Mouse (Mus musculus) liver (tissue): ENCODE results near the gene Gm10337.

Experiments
- DNase-seq: peaks from one replicate; pipeline ENCODE4 v3.0.0-alpha.2; 2020; ENCODE audit warnings: mixed read lengths

Gene Gm10337

DNA sequence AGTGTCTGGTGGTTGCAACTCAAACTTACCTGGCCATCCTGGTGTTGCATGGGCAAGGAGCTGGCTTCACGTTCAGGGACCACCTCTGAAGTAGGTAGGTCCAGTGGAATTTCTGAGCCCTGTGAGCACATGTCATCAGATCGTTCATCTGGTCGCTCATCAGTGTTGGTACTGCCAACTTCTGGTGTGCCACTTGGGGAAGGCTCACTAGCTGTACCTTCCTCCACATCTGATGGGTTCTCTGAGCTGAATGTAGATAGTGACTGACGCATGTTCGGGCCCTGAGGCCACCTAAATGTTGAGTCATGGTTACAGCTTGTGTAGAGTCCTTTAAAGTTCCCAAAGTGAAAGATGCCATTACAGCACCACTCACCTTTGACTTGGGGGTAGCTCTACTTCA, 3.0 kb upstream of the Gm10337 start:
- no peak for DNase-seq

DNA sequence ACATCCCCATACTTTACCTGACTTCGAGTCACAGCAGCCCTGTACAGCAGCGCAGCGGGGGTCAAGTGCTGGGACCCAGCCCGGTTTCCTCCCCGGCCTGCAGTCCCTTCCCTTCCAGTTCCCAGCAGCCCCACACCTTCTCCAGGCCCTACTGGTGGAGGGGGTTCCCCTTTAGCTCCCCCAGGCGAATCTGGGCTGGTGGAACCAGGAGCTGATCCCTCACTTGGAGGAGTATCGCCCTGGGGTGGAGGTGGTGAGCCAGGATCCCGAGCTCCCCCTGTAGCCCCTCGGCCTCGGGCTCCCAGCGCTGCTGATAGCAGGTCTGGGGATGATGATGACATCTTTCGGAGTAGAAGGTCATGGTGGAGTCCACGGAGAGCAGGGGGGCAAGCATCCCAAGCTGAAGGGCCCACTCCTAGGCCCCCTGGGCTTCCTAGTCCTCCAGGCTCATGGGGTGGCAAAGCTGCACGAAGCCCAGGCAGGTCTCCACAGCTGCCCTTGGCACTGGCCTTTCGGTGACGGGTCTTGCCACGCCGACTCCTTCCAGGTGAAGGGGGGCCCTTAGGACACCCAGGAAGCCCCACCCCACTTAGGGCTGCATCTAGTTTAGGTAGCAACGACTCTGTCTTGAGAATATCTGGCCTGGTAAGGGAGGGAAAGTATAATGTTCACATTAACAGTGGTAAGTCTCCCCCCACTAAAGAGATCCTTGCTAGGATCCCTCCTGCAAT, 2.3 kb upstream of the Gm10337 start:
- DNase-seq = no peak

DNA sequence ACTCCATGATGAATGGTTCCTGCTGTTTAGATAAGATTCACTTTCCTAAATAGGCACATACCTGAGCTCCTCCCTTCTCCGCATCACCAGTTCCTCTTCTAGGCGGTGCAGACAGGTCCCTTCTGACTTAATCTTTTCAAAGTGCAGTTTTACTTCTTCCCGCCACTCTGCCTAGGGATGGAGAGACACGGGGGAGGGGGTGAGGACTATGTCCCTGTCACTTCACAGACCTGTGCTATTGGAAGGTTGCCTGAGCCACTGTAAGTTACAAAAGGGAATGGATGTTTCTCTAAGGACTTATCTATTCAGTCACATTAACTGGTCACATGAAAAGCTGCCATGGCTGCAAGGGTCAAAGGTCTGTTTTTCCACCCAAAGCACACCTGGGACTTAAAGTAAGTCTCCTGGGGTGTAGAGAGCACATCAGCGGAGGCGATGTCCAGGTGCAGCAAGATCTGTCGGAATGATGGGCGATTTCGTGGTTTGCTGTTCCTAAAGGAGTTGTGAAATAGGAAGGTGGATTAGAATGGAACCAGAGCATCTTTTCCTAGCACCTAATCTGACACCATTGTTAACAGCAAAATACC, 1.2 kb upstream of the Gm10337 start:
- no peak for DNase-seq

- no peak for DNase-seq
Observed at GRCm38 (mm10) chr15:102503924-102504782, 631 bp downstream of the Gm10337 start.

- DNase-seq = no peak
Observed at GRCm38 (mm10) chr15:102505073-102505769, 1.7 kb downstream of the Gm10337 start.

- DNase-seq = no peak
Observed at GRCm38 (mm10) chr15:102505770-102506463, 2.4 kb downstream of the Gm10337 start.

DNA sequence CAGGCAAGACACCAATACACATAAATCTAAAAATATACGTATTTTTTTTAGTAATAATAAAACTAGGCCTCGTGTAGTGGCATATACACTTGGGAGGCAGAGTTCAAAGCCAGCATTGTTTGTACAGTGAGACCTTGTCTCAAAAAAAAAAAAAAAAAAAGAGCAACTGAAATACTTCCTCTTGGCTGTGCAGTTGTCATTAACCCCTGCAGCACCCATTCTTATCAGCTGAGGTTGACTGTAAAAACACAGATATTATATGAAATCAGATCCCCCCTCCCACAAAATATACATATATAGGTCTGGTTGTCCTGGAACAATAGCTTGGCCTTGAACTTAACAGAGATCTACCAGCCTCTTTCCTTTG, 2.9 kb downstream of the Gm10337 start:
- DNase-seq = no peak

- DNase-seq = no peak
Observed at GRCm38 (mm10) chr15:102506864-102507263, 3.3 kb downstream of the Gm10337 start.

DNA sequence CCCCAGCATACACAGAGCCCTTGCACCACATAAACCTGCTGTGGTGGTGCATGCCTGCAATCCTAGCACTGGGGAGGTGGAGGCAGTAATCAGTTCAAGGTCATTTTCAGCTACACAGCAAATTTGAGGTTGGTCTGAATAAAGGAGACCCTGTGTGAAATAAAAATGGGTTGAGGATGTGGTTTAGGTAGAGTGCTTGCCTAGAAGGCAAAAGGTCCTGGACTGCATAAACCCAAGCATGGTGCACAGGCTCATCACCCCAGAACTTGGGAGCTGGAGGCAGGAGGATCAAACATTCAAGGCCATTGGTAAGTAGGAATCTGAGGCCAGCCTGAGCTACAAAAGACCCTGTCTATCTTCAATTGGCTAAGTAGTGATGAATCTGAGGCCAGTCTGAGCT, 4.0 kb downstream of the Gm10337 start:
- DNase-seq = no peak

DNA sequence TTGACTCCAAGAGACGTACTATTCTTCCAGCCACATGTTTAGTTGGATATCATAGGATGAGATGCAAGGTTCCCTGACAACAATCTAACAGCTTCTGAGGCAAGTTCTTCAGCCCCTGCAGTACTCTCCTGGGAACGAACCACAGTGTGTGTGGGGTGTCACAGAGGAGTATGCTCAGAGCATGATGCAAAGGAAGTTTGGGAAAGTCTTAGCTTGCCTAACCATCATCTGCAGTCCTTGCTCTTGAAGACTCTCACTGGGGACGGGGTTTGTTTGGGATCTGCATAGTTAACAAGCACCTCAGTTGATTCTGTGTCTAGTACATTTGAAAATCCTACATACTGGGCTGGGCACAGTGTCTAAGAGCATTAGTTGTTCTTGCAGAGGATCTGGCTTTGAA, 4.8 kb downstream of the Gm10337 start:
- no peak for DNase-seq

GRCm38 (mm10) chr15:102510110-102510509, 6.6 kb downstream of the Gm10337 start:
- DNase-seq = no peak

- DNase-seq = peak; percentile 87
Observed at GRCm38 (mm10) chr15:102510590-102511284, 7.2 kb downstream of the Gm10337 start.

DNA sequence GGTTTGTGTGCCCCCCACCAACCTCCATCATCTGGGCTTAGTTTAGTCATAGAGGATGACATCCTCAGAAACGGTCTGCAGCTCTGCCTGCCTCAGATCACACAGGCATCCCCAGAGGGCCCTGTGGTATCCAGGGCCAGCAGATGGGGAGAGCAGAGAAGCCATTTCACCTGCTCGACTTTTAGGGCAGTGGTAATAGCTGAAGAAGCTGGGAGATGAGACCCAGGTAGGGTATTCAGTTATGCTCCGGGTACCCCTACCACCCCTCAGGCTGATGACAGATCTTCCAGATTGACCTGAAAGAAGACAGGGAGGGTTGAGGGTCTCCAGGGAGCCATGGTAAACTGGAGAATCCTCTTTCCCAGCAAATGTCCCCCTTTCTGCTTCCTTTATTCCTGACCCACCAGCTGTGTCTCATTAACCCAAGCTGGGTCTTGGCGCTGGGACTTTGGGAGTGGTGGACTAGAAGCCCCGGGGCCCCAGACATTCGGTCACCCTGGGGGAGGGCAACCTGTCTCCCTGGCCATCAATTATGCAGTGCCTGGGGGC, 7.8 kb downstream of the Gm10337 start:
- no peak for DNase-seq

DNA sequence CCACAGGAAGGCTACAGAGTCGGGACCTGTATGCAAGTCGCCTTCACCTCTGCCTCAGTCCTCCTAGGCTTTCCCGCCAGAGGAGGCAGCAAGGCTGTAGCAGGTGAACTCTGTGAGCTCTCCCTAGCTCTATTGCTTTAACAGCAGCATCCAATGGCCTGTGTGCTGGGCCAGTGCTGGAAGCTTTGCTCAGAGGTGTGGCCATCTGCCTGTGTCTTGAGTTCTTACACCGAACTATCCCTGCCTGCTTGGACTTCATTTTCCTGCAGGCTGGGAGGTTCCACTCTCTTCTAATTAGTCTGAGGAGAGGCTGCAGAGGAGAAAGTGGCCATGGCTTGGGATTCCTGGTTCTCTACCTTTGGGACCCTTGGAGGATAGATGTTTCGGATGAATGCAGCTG, 8.5 kb downstream of the Gm10337 start:
- no peak for DNase-seq

- DNase-seq = no peak
Observed at GRCm38 (mm10) chr15:102512471-102512870, 8.9 kb downstream of the Gm10337 start.

DNA sequence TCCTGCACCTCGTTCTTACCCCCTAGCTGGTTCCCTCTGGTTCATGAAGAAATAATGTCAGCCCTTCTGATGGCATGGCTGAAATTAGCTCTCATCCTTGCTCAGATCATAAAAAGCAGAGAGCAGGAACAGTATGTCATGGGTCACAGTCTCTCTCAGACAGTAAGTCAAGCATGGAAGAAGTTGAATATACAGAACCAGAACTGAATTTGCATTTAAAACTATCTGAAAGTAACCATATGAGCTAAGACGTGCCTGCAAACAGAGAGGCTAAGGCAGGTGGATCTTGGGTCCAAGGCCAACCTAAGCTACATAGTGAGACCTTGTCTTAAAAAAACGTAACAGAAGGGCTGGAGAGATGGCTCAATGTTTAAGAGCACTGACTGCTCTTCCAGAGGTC, 9.5 kb downstream of the Gm10337 start:
- no peak for DNase-seq

DNA sequence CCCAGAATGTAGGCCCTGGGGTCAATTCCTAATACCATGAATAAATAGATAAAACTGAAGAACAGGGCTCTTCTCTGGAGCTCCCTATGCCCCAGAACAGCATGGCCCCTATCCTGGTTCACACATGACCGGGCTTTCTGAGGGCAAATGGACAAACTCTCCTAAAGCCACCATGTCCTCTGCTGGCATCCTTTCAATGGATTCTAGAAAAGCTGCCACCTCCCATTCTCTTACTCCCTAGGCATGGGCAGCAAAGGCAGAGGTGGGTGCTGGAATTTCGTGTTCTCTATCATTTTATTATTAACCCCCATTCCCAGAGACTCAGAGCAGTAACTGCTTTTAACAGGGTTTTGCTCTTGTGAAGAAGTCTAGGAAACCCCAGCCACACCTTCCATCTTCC, 11.7 kb downstream of the Gm10337 start:
- DNase-seq = no peak

DNA sequence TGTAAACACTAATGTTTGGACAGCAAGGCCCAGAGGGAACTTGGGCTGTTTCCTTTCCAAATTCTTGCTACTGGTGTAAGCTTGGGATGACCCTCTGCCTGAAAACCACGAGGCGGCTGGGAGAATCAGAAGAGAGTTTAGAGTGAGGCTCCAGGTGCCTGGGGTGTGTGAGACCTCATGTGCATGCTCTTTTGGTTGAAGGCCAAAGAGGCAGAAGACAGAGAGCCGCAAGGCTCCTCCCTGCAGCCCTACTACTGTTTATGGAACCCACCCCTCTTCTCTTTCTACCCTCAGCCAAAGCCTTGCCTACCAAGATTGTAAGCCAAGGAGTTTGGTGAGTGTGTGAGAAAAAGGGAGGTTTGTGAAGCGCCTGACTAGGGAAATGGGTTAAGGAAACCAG, 12.3 kb downstream of the Gm10337 start:
- DNase-seq = no peak

GRCm38 (mm10) chr15:102516293-102516692, 12.8 kb downstream of the Gm10337 start:
- no peak for DNase-seq

DNA sequence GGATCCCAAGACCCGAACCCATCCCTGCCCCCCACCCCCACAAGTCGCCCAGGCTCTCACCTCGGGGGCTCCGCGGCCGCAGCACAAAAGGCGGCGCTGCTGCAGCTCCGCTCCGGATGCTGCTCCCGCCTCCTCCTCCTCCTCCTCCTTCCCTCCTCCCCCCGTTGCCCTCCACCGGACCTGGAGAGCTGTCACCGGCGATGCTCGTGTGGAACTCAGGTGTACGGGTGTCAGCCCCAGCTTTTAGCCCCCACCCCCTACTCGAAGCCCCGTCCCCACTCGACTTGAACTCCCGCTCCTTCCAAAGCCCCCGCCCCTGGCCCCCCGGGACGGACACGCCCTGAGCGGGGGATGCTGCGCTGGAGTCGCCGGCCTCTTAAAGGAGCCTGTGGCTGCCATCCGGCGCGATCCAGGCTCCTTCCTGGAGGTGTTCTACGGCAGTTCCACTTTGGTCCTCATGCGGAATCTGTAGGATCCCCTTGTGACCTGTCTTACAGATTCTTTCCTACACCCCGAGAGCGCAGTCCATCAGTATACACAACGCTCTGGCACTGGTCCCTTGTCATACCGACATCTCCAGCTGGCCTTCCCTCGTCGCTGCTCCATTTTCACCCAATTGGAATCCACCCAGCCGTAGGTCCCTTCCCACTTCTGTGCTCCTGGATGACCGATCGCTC, 13.3 kb downstream of the Gm10337 start, which contains the start of gene Map3k12:
Map3k12 (minus strand) TSS at position 337 of the 677 bp plus-strand sequence.
- DNase-seq = peak; percentile 67

- DNase-seq = no peak
Observed at GRCm38 (mm10) chr15:102517631-102517975, 14.1 kb downstream of the Gm10337 start.
